Comparison of ENCODE assay signal across 8 mouse cellular contexts in the genomic region with DNA sequence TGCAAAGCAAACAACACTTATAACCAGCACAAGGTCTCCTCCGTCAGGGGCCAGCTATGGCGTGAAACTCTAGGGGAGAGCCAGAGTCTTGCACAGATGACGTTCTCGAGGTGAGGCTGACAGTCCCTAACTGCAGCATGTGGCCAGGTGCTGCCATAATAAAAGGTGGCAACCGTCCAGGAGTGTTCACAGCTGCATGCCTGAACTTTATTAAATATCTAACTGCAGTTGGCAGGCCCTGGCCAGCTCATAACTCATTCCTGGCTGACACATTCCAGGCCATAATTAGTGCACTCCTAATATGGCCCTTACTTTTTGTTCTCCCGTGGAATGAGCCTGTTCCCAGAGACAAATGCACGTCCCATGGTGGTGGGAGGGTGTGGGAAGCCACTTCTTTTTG.
A peak's percentile ranks its signal among the peaks of the same experiment; 100 is the strongest.
DNase-seq lines count a peak whose midpoint lies in the region; ATAC-seq and TF ChIP-seq lines count a peak whose summit lies in the region.

No protein-coding gene starts in this region.

- no peak overlapping the region for H3K9ac ChIP-seq in intestine, embryonic 14.5 days (ENCODE audit: low read length)
- H3K9ac ChIP-seq in limb, embryonic 13.5 days, result no peak overlapping the region

- DNase-seq in gastrocnemius, adult 2 months, result peak; percentile 23
- no peak for DNase-seq in gastrocnemius, adult 18-20 months (ENCODE audit: low spot score)
- DNase-seq in brain, adult 2 months (ENCODE audit: low read depth, low spot score), result peak; percentile 5
- DNase-seq in intestine, embryonic 14.5 days (ENCODE audit: low spot score), result peak; percentile 67
- DNase-seq in layer of hippocampus, adult 8-10 months (ENCODE audit: low spot score in 2 of 2), result no peak
- DNase-seq in thymus, postnatal 14 days, result no peak
- no peak for DNase-seq in thymus, postnatal 4 days

- H3K27ac ChIP-seq in gastrocnemius, adult 2 months, result no peak overlapping the region
- peak overlapping the region; percentile 54; the same call in 1 of the 2 replicates for H3K27ac ChIP-seq in intestine, embryonic 14.5 days (ENCODE audit: low read depth)
- H3K27ac ChIP-seq in limb, embryonic 13.5 days, result peak overlapping the region; percentile 88

- no peak for TF ChIP-seq CTCF in gastrocnemius, adult 2 months (IDR thresholded peaks at IDR 0.05)

- H3K9me3 ChIP-seq in intestine, embryonic 14.5 days (ENCODE audit: control insufficient read depth, low read length), result no peaks in the 10 kb centered on the region
- no peaks in the 10 kb centered on the region for H3K9me3 ChIP-seq in limb, embryonic 13.5 days

- peak; percentile 55; the same call in 1 of the 2 replicates for ATAC-seq in intestine, embryonic 14.5 days (replicated peaks; ENCODE audit: low FRiP score, low TSS enrichment, low read depth)
- peak; percentile 84 for ATAC-seq in limb, embryonic 13.5 days (ENCODE audit: low FRiP score, low read depth)

- no peak overlapping the region for H3K4me2 ChIP-seq in intestine, embryonic 14.5 days (ENCODE audit: low read length)
- peak overlapping the region; percentile 23; the same call in 1 of the 2 replicates for H3K4me2 ChIP-seq in limb, embryonic 13.5 days (replicated peaks)

- no peak overlapping the region for H3K4me3 ChIP-seq in gastrocnemius, adult 2 months
- H3K4me3 ChIP-seq in intestine, embryonic 14.5 days (ENCODE audit: low read depth, low read length), result no peak overlapping the region
- H3K4me3 ChIP-seq in limb, embryonic 13.5 days, result no peak overlapping the region

- no peaks in the 10 kb centered on the region for H3K36me3 ChIP-seq in intestine, embryonic 14.5 days (ENCODE audit: control insufficient read depth, insufficient read depth, low read length)
- H3K36me3 ChIP-seq in limb, embryonic 13.5 days, result no peaks in the 10 kb centered on the region

- no peaks in the 10 kb centered on the region for H3K27me3 ChIP-seq in intestine, embryonic 14.5 days (replicated peaks; ENCODE audit: control insufficient read depth, insufficient read depth, low read length)
- no peaks in the 10 kb centered on the region for H3K27me3 ChIP-seq in limb, embryonic 13.5 days

- WGBS in intestine, embryonic 14.5 days, result 17% methylated on average over 7 of the region's 7 CpGs
- WGBS in limb, embryonic 13.5 days, result 3% methylated on average over 7 of the region's 7 CpGs

- peaks cover 10% of the 10 kb centered on the region for H3K4me1 ChIP-seq in intestine, embryonic 14.5 days (replicated peaks; ENCODE audit: control insufficient read depth, insufficient read depth, low read length)
- peaks cover 59% of the 10 kb centered on the region for H3K4me1 ChIP-seq in limb, embryonic 13.5 days

- intact Hi-C loops in gastrocnemius, adult 2 months (cut with DNase I), result no loop called here

Comparison
In these comparisons a context has a peak if more than half of its experiments do, and no peak if none do; other contexts are left out.
1. DNase-seq: peak in gastrocnemius, adult 2 months (single experiment), brain, adult 2 months (single experiment) and intestine, embryonic 14.5 days (single experiment); none in gastrocnemius, adult 18-20 months (single experiment), layer of hippocampus, adult 8-10 months (0 of 2), thymus, postnatal 14 days (single experiment) and thymus, postnatal 4 days (single experiment).